Mouse (Mus musculus) limb, embryonic 12.5 days (tissue): Measurements from ENCODE around the gene Kif1bp. TPM values are rescaled to one million over a fixed set of nuclear protein-coding genes. Genes with fewer than 3 reads are reported as not detected.
"Not testable (repeated sequence)": the region's sequence is repeated elsewhere in the genome, so short reads cannot be mapped to it uniquely, and the experiment has no call there.

Experiments
- ATAC-seq: fragments of 200-750 bp; cut with Nextera tagmentation; 2 replicates; pipeline ENCODE4 v1.8.0; 2017; ENCODE audit warnings: low read depth, moderate TSS enrichment; ENCODE audit not compliant: insufficient number of reproducible peaks, insufficient read depth, low FRiP score, low TSS enrichment
- H3K27ac ChIP-seq: fragments of 300-500 bp; sonication (generic); 2 replicates; pipeline ENCODE4 v1.5.1; 2016; ENCODE audit warnings: mild to moderate bottlenecking, moderate library complexity
- H3K27me3 ChIP-seq: fragments of 300-500 bp; sonication (generic); 2 replicates; pipeline ENCODE4 v1.6.1; 2016; ENCODE audit warnings: mild to moderate bottlenecking, moderate library complexity
- H3K36me3 ChIP-seq: fragments of 300-500 bp; sonication (generic); 2 replicates; pipeline ENCODE4 v1.6.1; 2016; ENCODE audit warnings: mild to moderate bottlenecking, moderate library complexity
- H3K4me1 ChIP-seq: fragments of 300-500 bp; sonication (generic); replicated peaks from 2 replicates; pipeline ENCODE4 v1.6.1; 2016
- H3K4me2 ChIP-seq: fragments of 300-500 bp; sonication (generic); 2 replicates; pipeline ENCODE4 v1.6.1; 2016; ENCODE audit warnings: mild to moderate bottlenecking, moderate library complexity
- H3K4me3 ChIP-seq: fragments of 300-500 bp; sonication (generic); replicated peaks from 2 replicates; pipeline ENCODE4 v1.5.1; 2016; ENCODE audit warnings: mild to moderate bottlenecking
- H3K9ac ChIP-seq: fragments of 300-500 bp; sonication (generic); replicated peaks from 2 replicates; pipeline ENCODE4 v1.6.1; 2016; ENCODE audit warnings: mild to moderate bottlenecking, moderate library complexity
- H3K9me3 ChIP-seq: fragments of 300-500 bp; sonication (generic); 2 replicates; pipeline ENCODE4 v1.6.1; 2016; ENCODE audit warnings: mild to moderate bottlenecking, moderate library complexity
- WGBS: fragments of 180-500 bp; shearing (Covaris S2); methylation state at CpG from one replicate; pipeline ENCODE4 v1.1.7; 2016; 5-methylcytosine and 5-hydroxymethylcytosine counted together
- polyA plus RNA-seq: library from polyadenylated mRNA; unstranded; fragments of >200 nt; fragmentation: Nextera tagmentation; extraction: Ambion mirVana; gene quantifications from 2 replicates; pipeline ENCODE4 v1.2.1, GENCODE M21; 2016

Gene Kif1bp
- polyA plus RNA-seq, 1 experiment from 2014 or later: 46.1 TPM

DNA sequence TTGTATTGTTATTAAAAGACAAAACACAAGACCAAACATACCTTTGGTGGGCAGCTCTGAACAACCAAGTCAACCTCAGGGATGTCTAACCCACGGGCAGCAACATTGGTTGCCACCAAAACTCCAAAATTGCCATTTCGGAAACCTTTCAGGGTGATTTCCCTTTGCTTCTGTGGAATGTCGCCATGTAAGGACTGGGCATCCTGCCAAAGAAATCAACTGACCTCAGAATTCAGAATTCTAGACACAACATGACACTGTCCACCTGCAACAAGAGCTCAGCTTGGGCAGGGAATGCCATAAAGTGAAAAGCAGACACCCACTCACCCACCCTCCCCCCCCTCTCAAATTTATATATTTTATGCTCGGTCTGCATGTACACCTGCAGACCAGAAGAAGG is 10.4 kb upstream of the Kif1bp start:
- Histone ChIP-seq H3K4me2 (no peak overlapping the region), H3K27me3 (no peaks in the 10 kb centered on the region), H3K36me3 (peaks cover 97% of the 10 kb centered on the region), H3K4me1 (no peaks in the 10 kb centered on the region), H3K27ac (no peak overlapping the region), H3K4me3 (no peak overlapping the region), H3K9me3 (no peaks in the 10 kb centered on the region), H3K9ac (no peak overlapping the region)
- no peak for ATAC-seq
- WGBS: 85% methylated on average over 4 of the region's 4 CpGs

DNA sequence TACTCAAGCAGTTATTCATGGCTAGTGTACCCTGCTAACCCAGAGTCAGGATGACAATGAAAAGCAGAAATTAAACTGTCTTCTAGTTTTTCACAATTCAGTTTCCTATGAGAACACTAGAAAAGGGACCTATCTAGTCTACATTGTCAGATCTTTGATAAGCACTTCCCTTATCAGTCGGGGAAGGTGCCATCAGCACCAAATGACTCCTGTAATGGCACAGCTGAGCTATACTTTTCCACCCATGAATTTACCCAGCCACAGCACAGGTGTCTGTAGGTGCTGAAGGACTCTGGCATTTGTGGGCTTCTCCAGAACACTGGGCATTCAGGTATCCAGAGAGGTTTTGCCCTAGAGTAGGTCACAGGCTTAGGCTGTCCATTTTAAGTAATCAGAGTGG is 5.0 kb upstream of the Kif1bp start:
- H3K4me3 ChIP-seq: no peak overlapping the region
- H3K36me3 ChIP-seq: peaks cover 85% of the 10 kb centered on the region
- H3K9ac ChIP-seq: no peak overlapping the region
- no peak overlapping the region for H3K4me2 ChIP-seq
- no peaks in the 10 kb centered on the region for H3K27me3 ChIP-seq
- ATAC-seq: no peak
- no peaks in the 10 kb centered on the region for H3K9me3 ChIP-seq
- H3K4me1 ChIP-seq: no peaks in the 10 kb centered on the region
- 92% methylated on average over 1 of the region's 1 CpGs for WGBS
- no peak overlapping the region for H3K27ac ChIP-seq

DNA sequence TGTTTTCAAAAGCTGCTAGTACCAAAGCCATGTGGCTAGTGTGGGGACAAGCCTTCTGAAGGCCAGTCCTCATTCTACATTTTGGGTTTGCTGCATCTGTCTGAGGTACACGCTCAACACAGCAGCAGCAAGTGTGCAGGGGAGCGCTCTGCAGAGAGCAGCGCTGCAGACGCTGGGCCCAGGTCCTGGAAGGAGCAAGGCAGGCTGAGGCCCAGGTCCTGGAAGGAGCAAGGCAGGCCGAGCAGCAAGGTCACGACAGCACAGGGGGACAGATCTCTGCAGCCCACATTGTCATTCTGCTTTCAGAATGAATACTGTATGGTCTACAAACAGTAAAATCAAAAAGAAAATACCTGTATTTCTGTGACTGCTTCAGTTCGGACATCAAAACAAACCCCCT is 4.4 kb upstream of the Kif1bp start:
- 82% methylated on average over 7 of the region's 7 CpGs for WGBS
- no peak for ATAC-seq

DNA sequence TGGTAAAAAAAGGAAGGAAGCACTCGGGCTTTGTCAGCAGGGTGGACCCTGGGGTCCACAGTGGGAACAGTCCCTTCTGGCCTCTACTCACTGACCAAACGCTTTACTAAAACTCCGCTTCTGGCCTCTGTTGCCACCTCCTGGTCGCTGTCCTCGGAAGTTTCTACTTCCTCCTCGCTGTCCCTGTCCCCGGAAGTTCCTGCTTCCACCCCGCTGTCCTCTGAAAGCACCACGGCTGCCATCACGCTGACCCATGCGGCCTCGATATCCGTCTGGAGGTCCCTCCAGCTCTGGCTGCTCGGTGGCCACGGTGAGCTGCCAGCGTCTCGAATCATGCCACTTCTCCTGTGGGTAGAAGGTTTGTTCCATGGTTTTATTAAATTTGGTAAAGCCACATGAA is 4.0 kb upstream of the Kif1bp start:
- Histone ChIP-seq H3K4me2 (no peak overlapping the region), H3K9me3 (no peaks in the 10 kb centered on the region), H3K4me3 (no peak overlapping the region), H3K9ac (no peak overlapping the region), H3K36me3 (peaks cover 76% of the 10 kb centered on the region), H3K27me3 (no peaks in the 10 kb centered on the region), H3K4me1 (peaks cover 6% of the 10 kb centered on the region), H3K27ac (no peak overlapping the region)
- WGBS: 92% methylated on average over 17 of the region's 17 CpGs
- no peak for ATAC-seq

More for the DNA sequence above, 4.4 kb upstream of the Kif1bp start:
- no peak overlapping the region for H3K4me3 ChIP-seq
- peaks cover 80% of the 10 kb centered on the region for H3K36me3 ChIP-seq
- no peak overlapping the region for H3K4me2 ChIP-seq
- no peaks in the 10 kb centered on the region for H3K27me3 ChIP-seq
- H3K9ac ChIP-seq: no peak overlapping the region
- H3K9me3 ChIP-seq: no peaks in the 10 kb centered on the region
- H3K27ac ChIP-seq: no peak overlapping the region
- H3K4me1 ChIP-seq: peaks cover 1% of the 10 kb centered on the region

DNA sequence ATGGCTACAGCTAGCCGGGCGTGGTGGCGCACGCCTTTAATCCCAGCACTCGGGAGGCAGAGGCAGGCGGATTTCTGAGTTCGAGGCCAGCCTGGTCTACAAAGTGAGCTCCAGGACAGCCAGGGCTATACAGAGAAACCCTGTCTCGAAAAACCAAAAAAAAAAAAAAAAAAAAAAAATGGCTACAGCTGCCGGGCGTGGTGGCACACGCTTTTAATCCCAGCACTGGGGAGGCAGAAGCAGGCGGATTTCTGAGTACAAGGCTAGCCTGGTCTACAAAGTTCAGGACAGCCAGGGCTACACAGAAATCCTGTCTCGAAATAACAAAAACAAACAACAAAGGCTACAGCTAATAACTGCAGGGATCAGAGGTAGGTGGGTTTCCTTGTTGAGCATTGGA is 872 bp upstream of the Kif1bp start:
- Histone ChIP-seq H3K4me1 (peaks cover 14% of the 10 kb centered on the region), H3K36me3 (peaks cover 60% of the 10 kb centered on the region)
- WGBS: 90% methylated on average over 12 of the region's 13 CpGs
- not testable (repeated sequence) for H3K9ac ChIP-seq, ATAC-seq, H3K4me3 ChIP-seq, H3K27me3 ChIP-seq, H3K27ac ChIP-seq, H3K4me2 ChIP-seq, H3K9me3 ChIP-seq

DNA sequence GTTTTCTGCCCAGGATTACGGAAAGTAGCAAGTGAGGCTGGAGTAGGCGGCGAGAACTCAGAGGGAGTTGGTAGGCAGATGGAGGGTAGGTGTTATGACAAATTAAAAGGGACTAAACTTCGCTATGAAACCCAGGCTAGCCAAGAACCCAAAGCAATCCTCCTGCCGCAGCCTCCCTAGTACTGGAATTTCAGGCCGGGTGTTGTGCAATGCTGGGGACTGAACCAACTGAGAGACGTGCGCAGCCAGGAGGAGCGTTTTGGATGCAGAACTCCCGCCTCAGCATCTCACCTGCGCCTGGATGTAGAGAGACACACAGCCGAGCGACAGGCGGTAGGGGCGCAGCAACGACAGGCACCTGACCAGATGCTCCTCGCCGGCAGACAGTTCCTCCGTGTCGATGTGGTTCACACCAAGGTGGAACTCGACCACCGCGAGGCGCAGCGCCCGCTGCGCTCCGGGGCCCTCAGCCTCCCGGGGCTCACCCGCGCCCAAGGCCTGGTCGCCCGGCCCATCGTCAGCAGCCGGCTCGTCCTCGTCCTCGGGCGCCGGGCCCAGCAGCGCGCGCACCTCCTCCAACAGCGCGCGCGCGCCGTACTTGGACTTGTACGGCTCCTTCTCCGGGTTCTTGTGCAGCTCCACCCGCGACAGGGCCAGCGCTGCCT is 452 bp downstream of the Kif1bp start:
- Histone ChIP-seq H3K4me3 (peak overlapping the region; percentile 97), H3K4me2 (peak overlapping the region; percentile 90), H3K9me3 (no peaks in the 10 kb centered on the region), H3K4me1 (peaks cover 14% of the 10 kb centered on the region), H3K27me3 (no peaks in the 10 kb centered on the region), H3K27ac (peak overlapping the region; percentile 83), H3K9ac (peak overlapping the region; percentile 84), H3K36me3 (peaks cover 60% of the 10 kb centered on the region)
- 1% methylated on average over 46 of the region's 54 CpGs for WGBS
- peak; percentile 81 for ATAC-seq

DNA sequence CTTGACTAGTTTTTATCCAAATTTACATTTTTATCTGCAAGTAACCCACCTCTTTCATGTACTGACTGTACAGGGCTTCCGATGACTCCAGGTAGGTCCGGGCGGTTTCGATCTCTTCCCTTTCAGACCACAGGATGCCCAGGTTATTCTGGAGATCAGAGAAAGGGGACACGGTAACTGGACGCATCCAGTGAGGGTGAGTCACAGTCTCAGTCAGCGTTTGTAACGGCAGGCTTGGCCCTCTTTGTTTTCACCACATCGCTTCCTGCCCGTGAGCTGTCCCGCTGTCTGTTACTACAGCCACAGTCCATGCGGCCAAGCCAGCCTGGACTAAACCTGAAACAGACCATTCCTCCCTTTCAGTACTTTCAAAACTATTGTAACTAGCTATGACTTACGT is 3.3 kb downstream of the Kif1bp start:
- no peak overlapping the region for H3K9ac ChIP-seq
- 93% methylated on average over 13 of the region's 13 CpGs for WGBS
- H3K27me3 ChIP-seq: no peaks in the 10 kb centered on the region
- H3K4me2 ChIP-seq: no peak overlapping the region
- no peaks in the 10 kb centered on the region for H3K9me3 ChIP-seq
- H3K4me3 ChIP-seq: no peak overlapping the region
- ATAC-seq: no peak
- H3K4me1 ChIP-seq: peaks cover 14% of the 10 kb centered on the region
- H3K36me3 ChIP-seq: peaks cover 56% of the 10 kb centered on the region
- H3K27ac ChIP-seq: no peak overlapping the region

DNA sequence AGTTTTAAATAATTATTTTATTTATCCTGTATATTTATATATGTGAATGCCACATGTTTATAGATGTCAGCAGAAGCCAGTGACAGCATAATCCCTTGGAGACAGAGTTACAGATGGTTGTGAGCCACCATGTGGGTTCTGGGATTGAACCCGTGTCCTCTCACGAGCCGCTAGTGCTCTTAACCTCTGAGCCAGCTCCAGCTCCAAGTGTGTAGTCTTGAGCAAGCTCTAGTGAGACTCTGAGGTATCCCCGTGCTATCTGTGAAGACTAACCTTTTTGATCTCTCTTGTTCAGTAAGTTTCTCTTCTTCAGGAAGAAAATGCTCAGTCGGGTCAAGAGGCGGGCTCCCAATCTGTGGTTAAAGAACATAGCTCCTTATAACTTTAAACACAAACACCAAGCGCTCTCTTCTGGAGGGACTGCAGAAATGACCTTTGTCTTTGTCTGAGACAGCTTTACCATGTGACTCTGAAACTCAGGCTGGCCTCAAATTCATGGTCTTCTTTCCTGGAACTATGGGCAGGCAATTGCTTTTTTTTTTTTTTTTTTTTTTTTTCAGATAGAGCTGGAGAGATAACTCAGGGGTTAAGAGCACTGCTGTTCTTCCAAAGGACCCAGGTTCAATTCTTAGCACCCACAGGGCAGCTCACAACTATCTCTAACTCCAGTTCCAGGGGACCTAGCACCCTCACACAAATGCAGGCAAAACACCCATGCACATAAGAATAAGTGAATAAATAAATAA is 8.0 kb downstream of the Kif1bp start:
- WGBS: 94% methylated on average over 7 of the region's 7 CpGs
- Histone ChIP-seq H3K9ac (no peak overlapping the region), H3K27me3 (no peaks in the 10 kb centered on the region), H3K27ac (no peak overlapping the region), H3K4me3 (no peak overlapping the region), H3K4me2 (no peak overlapping the region), H3K9me3 (no peaks in the 10 kb centered on the region), H3K36me3 (peaks cover 90% of the 10 kb centered on the region), H3K4me1 (no peaks in the 10 kb centered on the region)
- ATAC-seq: no peak

DNA sequence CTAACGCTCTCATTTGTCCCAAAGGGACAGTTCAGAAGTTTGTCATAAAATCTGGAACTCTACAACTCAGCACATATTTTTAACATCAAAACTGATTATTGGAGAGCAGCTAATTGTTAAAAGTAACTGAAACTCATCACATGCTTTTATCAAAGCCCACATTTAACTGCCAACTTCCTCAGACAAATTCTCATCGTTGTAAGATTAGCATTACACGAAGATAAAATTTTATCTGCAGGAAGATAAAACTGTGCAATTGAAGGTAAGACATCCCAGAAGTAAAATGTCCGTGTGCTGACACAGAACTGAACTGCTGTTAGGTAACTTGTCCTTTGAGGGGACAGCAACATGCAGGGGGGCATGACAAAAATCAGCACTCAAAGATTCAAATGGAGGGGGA is 9.4 kb downstream of the Kif1bp start:
- ATAC-seq: no peak
- Histone ChIP-seq H3K9me3 (no peaks in the 10 kb centered on the region), H3K27me3 (no peaks in the 10 kb centered on the region), H3K4me3 (no peak overlapping the region), H3K36me3 (peaks cover 91% of the 10 kb centered on the region), H3K9ac (no peak overlapping the region), H3K27ac (no peak overlapping the region), H3K4me2 (no peak overlapping the region), H3K4me1 (no peaks in the 10 kb centered on the region)
- 90% methylated on average over 4 of the region's 4 CpGs for WGBS

DNA sequence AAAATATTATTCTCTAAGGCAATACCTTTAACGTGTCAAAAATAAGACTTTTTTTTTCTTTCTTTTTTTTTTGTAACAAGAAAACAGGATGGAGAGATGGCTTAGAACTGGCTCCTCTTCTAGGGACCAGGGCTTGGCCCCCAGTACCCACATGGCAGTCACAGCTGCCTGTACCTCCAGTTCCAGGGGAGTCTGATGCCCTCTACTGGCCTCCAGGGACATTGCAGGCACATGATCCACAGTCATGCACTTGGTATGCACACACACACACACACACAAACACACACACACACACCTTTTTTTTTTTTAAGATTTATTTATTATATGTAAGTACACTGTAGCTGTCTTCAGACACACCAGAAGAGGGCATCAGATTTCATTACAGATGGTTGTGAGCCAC is 20.5 kb downstream of the Kif1bp start:
- 90% methylated on average over 1 of the region's 1 CpGs for WGBS

DNA sequence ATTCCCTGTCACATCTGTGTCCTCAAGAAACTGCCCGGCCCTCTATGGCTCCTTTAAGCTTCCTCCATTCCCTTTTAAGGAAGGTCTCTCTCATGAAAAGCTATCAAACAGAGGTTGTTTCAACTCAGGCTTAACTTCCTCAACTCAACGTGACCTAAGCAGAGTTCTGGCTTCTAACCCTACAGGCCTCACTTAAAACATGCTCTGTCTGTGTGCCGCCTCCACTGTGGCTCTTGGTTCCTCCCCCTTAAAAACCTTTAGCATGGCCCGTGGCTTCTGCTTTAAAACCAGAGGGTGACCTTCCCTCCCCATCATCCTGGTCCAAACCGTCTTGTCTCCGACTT is 21.7 kb downstream of the Kif1bp start:
- Histone ChIP-seq H3K27ac (no peak overlapping the region), H3K27me3 (no peaks in the 10 kb centered on the region), H3K4me1 (no peaks in the 10 kb centered on the region), H3K9ac (no peak overlapping the region), H3K4me2 (no peak overlapping the region), H3K4me3 (no peak overlapping the region), H3K36me3 (peaks cover 56% of the 10 kb centered on the region), H3K9me3 (no peaks in the 10 kb centered on the region)
- ATAC-seq: no peak
- 90% methylated on average over 6 of the region's 6 CpGs for WGBS

More for the DNA sequence above, 20.5 kb downstream of the Kif1bp start:
- Histone ChIP-seq H3K4me1 (no peaks in the 10 kb centered on the region), H3K4me2 (no peak overlapping the region), H3K4me3 (no peak overlapping the region), H3K9me3 (no peaks in the 10 kb centered on the region), H3K36me3 (peaks cover 68% of the 10 kb centered on the region), H3K27ac (no peak overlapping the region), H3K9ac (no peak overlapping the region), H3K27me3 (no peaks in the 10 kb centered on the region)
- no peak for ATAC-seq
